Mouse (Mus musculus) midbrain, postnatal 0 days (tissue): ENCODE measurements at regions not wholly inside any gene's neighbourhood (a gene's known extent, or its start where the extent isn't known, plus 50 kb on each side); places are given as distances from the start of the nearest gene placed in this dataset.

ENCODE experiments used
- ATAC-seq: fragments of 200-750 bp; cut with Nextera tagmentation; 2 replicates; pipeline ENCODE4 v1.8.0; 2017; ENCODE audit warnings: moderate number of reproducible peaks, mild to moderate bottlenecking, moderate TSS enrichment, moderate library complexity; ENCODE audit not compliant: low FRiP score
- DNase-seq: peaks from one replicate; pipeline ENCODE4 v3.0.0-alpha.2; 2015; ENCODE audit warnings: low spot score
- H3K27ac ChIP-seq: fragments of 300-500 bp; sonication (generic); 2 replicates; pipeline ENCODE4 v1.5.1; 2014; ENCODE audit warnings: low read depth, mild to moderate bottlenecking, low read length, mixed read lengths
- H3K27me3 ChIP-seq: fragments of 300-500 bp; sonication (generic); 2 replicates; pipeline ENCODE4 v1.6.1; 2014; ENCODE audit warnings: low read length, control low read depth, mixed read lengths; ENCODE audit not compliant: insufficient read depth
- H3K36me3 ChIP-seq: fragments of 300-500 bp; sonication (generic); 2 replicates; pipeline ENCODE4 v1.6.1; 2014; ENCODE audit warnings: low read length, control low read depth, mixed read lengths; ENCODE audit not compliant: insufficient read depth
- H3K4me1 ChIP-seq: fragments of 300-500 bp; sonication (generic); 2 replicates; pipeline ENCODE4 v1.6.1; 2014; ENCODE audit warnings: mild to moderate bottlenecking, control low read depth, antibody characterized with exemption, low read length, mixed read lengths; ENCODE audit not compliant: insufficient read depth
- H3K4me2 ChIP-seq: fragments of 300-500 bp; sonication (generic); 2 replicates; pipeline ENCODE4 v1.6.1; 2014; ENCODE audit warnings: low read depth, mild to moderate bottlenecking, low read length, mixed read lengths; ENCODE audit not compliant: poor library complexity, severe bottlenecking
- H3K4me3 ChIP-seq: fragments of 300-500 bp; sonication (generic); 2 replicates; pipeline ENCODE4 v1.5.1; 2014; ENCODE audit warnings: low read depth, mild to moderate bottlenecking, low read length, moderate library complexity
- H3K9ac ChIP-seq: fragments of 300-500 bp; sonication (generic); replicated peaks from 2 replicates; pipeline ENCODE4 v1.6.1; 2014; ENCODE audit warnings: mild to moderate bottlenecking, low read length, moderate library complexity, mixed read lengths; ENCODE audit not compliant: poor library complexity, severe bottlenecking
- H3K9me3 ChIP-seq: fragments of 300-500 bp; sonication (generic); 2 replicates; pipeline ENCODE4 v1.6.1; 2016; ENCODE audit warnings: low read length, control low read depth
- CTCF ChIP-seq: IDR thresholded peaks from 2 replicates; pipeline ENCODE4 v1.5.1; 2016; ENCODE audit warnings: antibody characterized with exemption, mild to moderate bottlenecking
- WGBS: fragments of 180-500 bp; shearing (Covaris S2); extraction: QIAGEN DNeasy Blood & Tissue Kit; methylation state at CpG from one replicate; pipeline ENCODE4 v1.1.7; 2014; 5-methylcytosine and 5-hydroxymethylcytosine counted together

GRCm38 (mm10) chr3:52724354-52724753 lies 292.7 kb downstream of the Cog6 start:
- 97% methylated on average over 3 of the region's 3 CpGs for WGBS
- Histone ChIP-seq H3K27me3 (no peaks in the 10 kb centered on the region), H3K4me3 (no peak overlapping the region), H3K4me2 (no peak overlapping the region), H3K9ac (no peak overlapping the region), H3K27ac (no peak overlapping the region), H3K36me3 (no peaks in the 10 kb centered on the region), H3K4me1 (no peaks in the 10 kb centered on the region), H3K9me3 (no peaks in the 10 kb centered on the region)
- no peak for TF ChIP-seq CTCF
- no peak for ATAC-seq
- DNase-seq, result no peak

- Histone ChIP-seq H3K9ac (no peak overlapping the region), H3K4me3 (no peak overlapping the region), H3K4me2 (no peak overlapping the region), H3K27ac (no peak overlapping the region), H3K9me3 (no peaks in the 10 kb centered on the region), H3K4me1 (no peaks in the 10 kb centered on the region), H3K36me3 (no peaks in the 10 kb centered on the region), H3K27me3 (no peaks in the 10 kb centered on the region)
- no peak for ATAC-seq
- TF ChIP-seq CTCF, result no peak
- 98% methylated on average over 2 of the region's 2 CpGs for WGBS
- DNase-seq, result no peak
Measured at GRCm38 (mm10) chr3:52722946-52723345, 294.1 kb downstream of the Cog6 start.

GRCm38 (mm10) chr3:52719181-52719580 lies 297.9 kb downstream of the Cog6 start:
- TF ChIP-seq CTCF, result no peak
- ATAC-seq (no peak), DNase-seq (no peak)
- H3K9ac ChIP-seq, result no peak overlapping the region
- H3K27ac ChIP-seq, result no peak overlapping the region
- no peaks in the 10 kb centered on the region for H3K36me3 ChIP-seq
- WGBS, result 91% methylated on average over 3 of the region's 3 CpGs
- H3K27me3 ChIP-seq, result no peaks in the 10 kb centered on the region
- no peaks in the 10 kb centered on the region for H3K9me3 ChIP-seq
- no peak overlapping the region for H3K4me3 ChIP-seq
- no peaks in the 10 kb centered on the region for H3K4me1 ChIP-seq
- no peak overlapping the region for H3K4me2 ChIP-seq

GRCm38 (mm10) chr3:52717324-52717723 lies 299.7 kb downstream of the Cog6 start:
- TF ChIP-seq CTCF, result no peak

GRCm38 (mm10) chr3:52712151-52712550 lies 304.9 kb downstream of the Cog6 start:
- 96% methylated on average over 5 of the region's 5 CpGs for WGBS
- no peak for ATAC-seq
- no peaks in the 10 kb centered on the region for H3K36me3 ChIP-seq
- no peak overlapping the region for H3K4me3 ChIP-seq
- no peak overlapping the region for H3K9ac ChIP-seq
- no peaks in the 10 kb centered on the region for H3K27me3 ChIP-seq
- H3K4me2 ChIP-seq, result no peak overlapping the region
- no peak overlapping the region for H3K27ac ChIP-seq
- DNase-seq, result no peak
- no peaks in the 10 kb centered on the region for H3K9me3 ChIP-seq
- TF ChIP-seq CTCF, result no peak
- no peaks in the 10 kb centered on the region for H3K4me1 ChIP-seq

More at GRCm38 (mm10) chr3:52717324-52717723, 299.7 kb downstream of the Cog6 start:
- DNase-seq (no peak), ATAC-seq (no peak)
- Histone ChIP-seq H3K27ac (no peak overlapping the region), H3K4me3 (no peak overlapping the region), H3K4me1 (no peaks in the 10 kb centered on the region), H3K4me2 (no peak overlapping the region), H3K36me3 (no peaks in the 10 kb centered on the region), H3K9me3 (no peaks in the 10 kb centered on the region), H3K9ac (no peak overlapping the region), H3K27me3 (no peaks in the 10 kb centered on the region)
- WGBS, result 84% methylated on average over 5 of the region's 5 CpGs

- Histone ChIP-seq H3K9me3 (no peaks in the 10 kb centered on the region), H3K4me2 (no peak overlapping the region), H3K27me3 (no peaks in the 10 kb centered on the region), H3K27ac (no peak overlapping the region), H3K9ac (no peak overlapping the region), H3K4me1 (no peaks in the 10 kb centered on the region), H3K4me3 (no peak overlapping the region), H3K36me3 (no peaks in the 10 kb centered on the region)
- no peak for ATAC-seq
- WGBS, result 67% methylated on average over 9 of the region's 9 CpGs
- TF ChIP-seq CTCF, result no peak
- DNase-seq, result no peak
Measured at GRCm38 (mm10) chr3:52711133-52711532, 305.9 kb downstream of the Cog6 start.

- no peak overlapping the region for H3K4me2 ChIP-seq
- no peaks in the 10 kb centered on the region for H3K9me3 ChIP-seq
- no peaks in the 10 kb centered on the region for H3K36me3 ChIP-seq
- 87% methylated on average over 3 of the region's 3 CpGs for WGBS
- no peak for DNase-seq
- H3K9ac ChIP-seq, result no peak overlapping the region
- no peak for TF ChIP-seq CTCF
- no peak for ATAC-seq
- no peaks in the 10 kb centered on the region for H3K4me1 ChIP-seq
- H3K27ac ChIP-seq, result no peak overlapping the region
- 0 out of 2 replicates have a peak, but pooled peaks cover 4% of the 10 kb centered on the region for H3K27me3 ChIP-seq
- no peak overlapping the region for H3K4me3 ChIP-seq
Measured at GRCm38 (mm10) chr3:52708746-52709145, 308.3 kb downstream of the Cog6 start.
